Mouse (Mus musculus): ENCODE results near the gene Soat2.

The Soat2 gene

DNA sequence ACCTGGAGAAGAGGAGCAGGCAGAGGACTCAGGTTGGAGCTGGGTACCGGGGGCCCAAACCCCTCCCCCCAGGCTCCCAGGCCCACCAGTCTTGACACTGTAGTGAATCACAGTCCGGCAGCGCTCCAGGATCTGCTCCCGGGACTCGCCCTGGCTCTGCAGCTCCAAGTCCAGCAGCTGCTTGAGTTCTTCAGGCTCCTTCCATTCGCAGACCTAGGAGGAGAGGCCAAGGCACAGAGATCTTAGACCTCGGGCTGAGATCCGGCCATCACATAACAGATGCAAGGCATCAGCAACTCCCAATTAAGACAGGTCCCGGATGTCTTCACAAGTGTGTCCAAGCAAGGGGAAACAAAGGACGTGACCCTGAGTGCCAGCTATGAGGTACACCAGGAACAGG, 37.8 kb downstream of the Soat2 start:
- in situ Hi-C loops (cut with MseI, MboI), result loop anchor here in 1 of 2 experiments (5.0 kb wide), 1 partner anchor 34 kb away; no protein-coding TSS in a partner anchor

- in situ Hi-C loops (cut with MseI, MboI), result loop anchor here in 1 of 2 experiments (5.0 kb wide), 1 partner anchor 33 kb away; no protein-coding TSS in a partner anchor
Measured at GRCm38 (mm10) chr15:102188883-102189282, 38.6 kb downstream of the Soat2 start.

GRCm38 (mm10) chr15:102191699-102192098, 41.4 kb downstream of the Soat2 start:
- in situ Hi-C loops (cut with MseI, MboI), result no loop called here

DNA sequence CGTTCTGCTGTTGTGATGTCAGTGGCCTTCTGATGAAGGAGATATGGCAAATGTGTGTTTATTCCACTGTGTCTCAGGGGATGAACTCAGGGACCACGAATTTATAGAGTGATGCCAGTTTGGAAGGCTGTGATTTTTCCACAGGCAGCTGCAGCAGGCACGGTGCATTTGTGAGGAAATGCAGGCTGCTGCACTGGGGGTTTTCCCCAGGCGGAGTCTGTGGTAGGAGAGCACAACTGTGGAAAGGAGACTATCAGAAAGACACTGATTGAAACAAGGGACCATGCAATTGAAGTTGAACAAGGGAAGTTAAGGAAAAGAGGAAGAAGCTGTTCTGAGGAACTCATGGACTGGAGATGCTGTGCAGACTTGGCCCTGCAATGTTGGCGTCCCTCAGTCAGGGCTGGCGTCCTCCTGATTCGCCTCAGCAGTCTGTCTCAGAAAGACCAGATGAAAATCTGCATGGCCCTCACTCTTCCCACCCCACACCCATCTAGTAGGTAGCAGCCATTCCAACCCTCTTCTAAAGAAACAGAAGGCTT, 42.0 kb downstream of the Soat2 start:
- in situ Hi-C loops (cut with MseI, MboI), result no loop called here

DNA sequence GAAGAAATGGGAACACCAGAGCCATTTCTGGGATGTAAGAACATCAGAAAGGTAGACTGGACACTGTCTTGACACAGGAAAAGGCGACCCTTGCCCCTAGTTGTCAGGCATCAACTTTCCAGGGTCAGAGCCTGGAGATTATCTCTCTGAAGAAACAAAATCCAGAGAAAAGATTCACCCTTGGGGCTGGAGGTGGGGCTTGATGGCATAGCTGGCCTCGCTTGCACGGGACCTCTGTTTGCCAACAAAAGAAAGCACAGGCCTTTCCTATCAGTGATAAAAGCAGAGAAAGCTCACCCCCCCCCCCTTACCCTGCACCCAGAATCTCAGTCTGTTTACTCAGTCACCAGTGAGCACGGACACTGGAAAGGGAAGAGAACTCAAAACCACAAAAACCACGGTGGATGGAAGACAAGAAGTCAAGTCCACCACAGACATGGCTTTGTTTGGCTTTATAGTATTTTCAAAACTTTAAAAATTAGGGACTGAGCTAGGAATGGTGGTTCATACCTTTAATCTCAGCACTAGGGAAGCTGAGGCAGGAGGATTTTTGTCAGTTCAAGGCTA, 42.6 kb downstream of the Soat2 start:
- in situ Hi-C loops (cut with MseI, MboI), result no loop called here

- in situ Hi-C loops (cut with MseI, MboI), result no loop called here
Measured at GRCm38 (mm10) chr15:102193652-102194051, 43.3 kb downstream of the Soat2 start.

GRCm38 (mm10) chr15:102194439-102194838, 44.1 kb downstream of the Soat2 start:
- in situ Hi-C loops (cut with MseI, MboI), result no loop called here

DNA sequence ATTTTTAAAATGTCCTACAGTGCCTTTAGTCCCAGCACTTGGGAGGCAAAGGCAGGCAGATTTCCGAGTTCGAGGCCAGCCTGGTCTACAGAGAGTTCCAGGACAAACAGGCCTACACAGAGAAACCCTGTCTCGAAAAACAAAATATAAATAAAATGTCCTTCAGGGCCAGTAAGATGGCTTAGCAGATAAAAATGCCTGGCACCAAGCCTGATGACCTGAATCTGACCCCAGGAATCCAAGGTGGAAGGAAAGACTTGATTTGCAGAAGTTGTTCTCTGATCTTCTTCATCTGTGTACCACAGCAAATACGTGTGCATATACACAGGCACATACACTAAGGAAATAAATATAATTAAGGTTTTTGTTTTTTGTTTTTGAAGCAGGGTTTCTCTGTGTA, 45.0 kb downstream of the Soat2 start:
- in situ Hi-C loops (cut with MseI, MboI), result no loop called here

GRCm38 (mm10) chr15:102198841-102199240, 48.5 kb downstream of the Soat2 start:
- in situ Hi-C loops (cut with MseI, MboI), result no loop called here

GRCm38 (mm10) chr15:102202971-102203834, 52.9 kb downstream of the Soat2 start, which contains the start of gene Zfp740:
Gene Zfp740, plus strand, starts transcription at chr15:102203249.
- in situ Hi-C loops (cut with MseI, MboI), result no loop called here

DNA sequence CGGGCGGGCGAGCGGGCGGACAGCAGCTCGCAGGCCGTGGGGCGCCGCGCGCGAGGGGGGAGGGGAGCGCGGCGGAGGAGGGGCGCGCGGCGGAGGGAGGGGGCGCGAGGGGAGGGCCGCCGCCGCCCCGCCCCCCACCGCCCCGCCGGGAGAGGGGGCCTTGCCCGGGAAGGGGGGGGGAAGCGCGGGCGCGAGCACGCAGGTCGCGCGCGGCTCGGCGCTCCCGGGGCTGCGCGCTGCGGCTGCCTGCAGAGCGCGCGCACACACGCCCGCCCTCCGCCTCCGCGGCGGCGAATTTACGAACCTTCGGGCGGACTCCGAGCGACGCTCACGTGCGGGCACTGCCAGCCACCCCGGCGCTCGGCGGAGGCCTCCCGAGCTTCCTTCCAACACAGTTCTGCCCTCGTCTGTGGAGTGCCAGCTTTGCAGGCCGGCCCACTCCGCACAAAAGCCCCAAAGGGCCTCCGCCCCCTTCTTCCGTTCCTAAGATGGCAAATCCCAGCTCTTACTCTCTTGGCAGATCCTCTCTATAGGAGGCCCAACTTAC, 53.6 kb downstream of the Soat2 start:
- in situ Hi-C loops (cut with MseI, MboI), result no loop called here

GRCm38 (mm10) chr15:102204674-102205505, 54.6 kb downstream of the Soat2 start, which contains the start of gene Csad:
Gene Csad, minus strand, starts transcription at chr15:102204724.
- in situ Hi-C loops (cut with MseI, MboI), result no loop called here

DNA sequence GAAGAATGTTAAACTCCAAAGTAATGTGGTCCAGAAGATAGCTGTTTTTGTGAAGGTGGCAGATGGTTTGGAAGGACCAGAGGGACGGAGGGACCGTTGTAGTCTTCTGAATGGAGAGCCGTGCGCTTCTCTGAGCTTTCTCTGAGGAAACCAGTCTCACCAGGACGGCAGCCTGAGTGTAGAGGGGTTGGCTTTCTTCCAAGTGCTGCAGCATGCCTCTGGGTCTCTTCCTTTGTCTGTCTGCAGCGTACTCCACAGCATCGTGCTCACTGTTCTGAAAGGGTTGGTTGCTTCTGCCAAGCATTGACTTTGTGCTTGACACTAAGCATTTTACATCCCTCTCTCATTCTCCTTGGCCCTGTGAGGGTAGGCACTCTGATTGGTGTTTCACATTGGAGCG, 55.5 kb downstream of the Soat2 start:
- in situ Hi-C loops (cut with MseI, MboI), result no loop called here

DNA sequence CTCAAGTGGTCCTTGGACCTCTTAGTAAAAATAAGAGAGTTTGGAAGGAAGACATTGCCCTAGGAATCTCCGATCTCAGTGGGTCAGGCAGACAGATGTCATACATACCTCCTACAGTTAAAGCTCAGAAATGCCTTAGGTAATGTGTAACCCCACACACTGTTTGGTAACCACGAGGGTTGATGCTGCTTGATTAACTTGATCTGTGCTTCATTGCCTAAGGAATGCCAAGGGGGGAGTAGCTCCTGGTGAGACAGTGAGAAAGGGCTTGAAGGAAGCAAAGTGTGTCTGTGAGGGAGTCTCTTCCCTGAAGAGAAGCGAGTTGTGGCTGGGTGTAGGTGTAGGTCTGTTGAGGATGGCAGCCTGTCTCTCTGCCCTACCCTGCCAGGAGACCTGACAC, 57.0 kb downstream of the Soat2 start:
- in situ Hi-C loops (cut with MseI, MboI), result no loop called here

DNA sequence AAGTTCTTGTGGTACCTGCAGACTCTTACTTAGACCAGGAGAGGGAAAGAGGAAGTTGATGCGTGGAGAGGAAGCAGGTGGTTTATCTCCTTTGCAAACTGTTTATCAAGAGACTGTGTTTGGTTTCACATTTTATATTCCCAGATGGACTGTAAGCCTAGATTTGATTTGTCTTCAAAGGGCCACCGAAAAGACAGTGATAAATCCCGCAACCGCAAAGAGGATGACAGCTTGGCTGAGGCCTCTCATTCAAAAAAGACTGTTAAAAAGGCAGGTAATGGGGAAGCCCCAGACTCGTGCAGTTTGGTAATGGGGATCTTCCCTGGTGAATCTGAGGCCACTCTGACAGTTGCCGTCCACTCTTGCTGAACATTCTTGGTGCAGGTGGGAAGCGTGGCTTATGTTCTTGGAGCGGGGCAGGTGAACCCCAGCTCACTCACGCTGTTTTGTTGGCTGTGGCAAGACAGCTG, 57.8 kb downstream of the Soat2 start:
- in situ Hi-C loops (cut with MseI, MboI), result no loop called here

GRCm38 (mm10) chr15:102209114-102209513, 58.8 kb downstream of the Soat2 start:
- in situ Hi-C loops (cut with MseI, MboI), result no loop called here

GRCm38 (mm10) chr15:102210816-102211215, 60.5 kb downstream of the Soat2 start:
- in situ Hi-C loops (cut with MseI, MboI), result no loop called here

GRCm38 (mm10) chr15:102211895-102212294, 61.6 kb downstream of the Soat2 start:
- in situ Hi-C loops (cut with MseI, MboI), result no loop called here
